Mouse (Mus musculus) macrophage (primary cell): ENCODE results near the gene Tmem127. TPM values are rescaled to one million over a fixed set of nuclear protein-coding genes. Genes with fewer than 3 reads are reported as not detected.
"Not testable (repeated sequence)": the region's sequence is repeated elsewhere in the genome, so short reads cannot be mapped to it uniquely, and the experiment has no call there.

Source experiments
- H3K27ac ChIP-seq: fragments of 350-480 bp; formaldehyde crosslinking; 2 replicates; pipeline ENCODE4 v1.9.0; 2021
- H3K36me3 ChIP-seq: fragments of 350-480 bp; formaldehyde crosslinking; 2 replicates; pipeline ENCODE4 v1.9.0; 2021; ENCODE audit errors: inconsistent target
- H3K4me3 ChIP-seq: fragments of 350-480 bp; formaldehyde crosslinking; 2 replicates; pipeline ENCODE4 v1.9.0; 2021; ENCODE audit errors: inconsistent target
- H3K79me2 ChIP-seq: fragments of 350-480 bp; formaldehyde crosslinking; 2 replicates; pipeline ENCODE4 v1.9.0; 2021; ENCODE audit errors: inconsistent target
- WGBS: methylation state at CpG from one replicate; pipeline ENCODE4 v1.1.7; 2026; ENCODE audit warnings: inconsistent platforms; ENCODE audit not compliant: missing documents; 5-methylcytosine and 5-hydroxymethylcytosine counted together
- polyA plus RNA-seq: library from polyadenylated mRNA; stranded (reverse); fragments of 250-400 nt; gene quantifications from 3 replicates; pipeline ENCODE4 v1.2.4, GENCODE M21; 2018; ENCODE audit warnings: inconsistent platforms

Gene Tmem127
- polyA plus RNA-seq, 1 experiment from 2014 or later, result 70.2 TPM

- H3K36me3 ChIP-seq, result peaks cover 9% of the 10 kb centered on the region; the same call in 1 of the 2 replicates
- WGBS, result 94% methylated on average over 3 of the region's 3 CpGs
Measured at GRCm38 (mm10) chr2:127251457-127251856, 3.7 kb downstream of the Tmem127 start.

GRCm38 (mm10) chr2:127251880-127252527 lies 4.3 kb downstream of the Tmem127 start:
- H3K27ac ChIP-seq, result no peak overlapping the region
- no peak overlapping the region for H3K4me3 ChIP-seq
- 98% methylated on average over 3 of the region's 3 CpGs for WGBS
- peaks cover 15% of the 10 kb centered on the region for H3K36me3 ChIP-seq
- H3K79me2 ChIP-seq, result peaks cover 84% of the 10 kb centered on the region

More at GRCm38 (mm10) chr2:127251457-127251856, 3.7 kb downstream of the Tmem127 start:
- Histone ChIP-seq H3K79me2 (peaks cover 90% of the 10 kb centered on the region), H3K27ac (no peak overlapping the region), H3K4me3 (no peak overlapping the region)

DNA sequence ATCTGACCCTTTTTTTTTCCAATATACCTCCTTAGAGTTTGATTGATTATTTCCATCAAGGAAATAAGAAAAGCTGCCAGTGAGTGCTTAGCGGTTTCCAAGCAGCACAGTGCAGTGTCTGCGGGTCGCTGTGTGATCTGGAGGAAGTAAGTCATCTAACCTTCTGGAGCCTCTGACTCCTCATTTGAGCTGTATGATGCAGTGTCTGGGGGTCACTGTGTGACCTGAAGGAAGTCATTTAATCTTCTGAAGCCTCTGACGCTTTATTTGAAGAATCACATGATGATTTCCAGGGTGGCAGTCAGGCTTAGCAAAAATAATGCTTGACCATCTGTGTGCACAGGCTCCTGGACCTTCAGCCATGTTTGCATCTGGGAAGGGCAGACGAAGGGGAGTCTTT lies 5.1 kb downstream of the Tmem127 start:
- Histone ChIP-seq H3K27ac (no peak overlapping the region), H3K36me3 (peaks cover 23% of the 10 kb centered on the region), H3K4me3 (no peak overlapping the region), H3K79me2 (peaks cover 80% of the 10 kb centered on the region)
- 83% methylated on average over 5 of the region's 5 CpGs for WGBS

DNA sequence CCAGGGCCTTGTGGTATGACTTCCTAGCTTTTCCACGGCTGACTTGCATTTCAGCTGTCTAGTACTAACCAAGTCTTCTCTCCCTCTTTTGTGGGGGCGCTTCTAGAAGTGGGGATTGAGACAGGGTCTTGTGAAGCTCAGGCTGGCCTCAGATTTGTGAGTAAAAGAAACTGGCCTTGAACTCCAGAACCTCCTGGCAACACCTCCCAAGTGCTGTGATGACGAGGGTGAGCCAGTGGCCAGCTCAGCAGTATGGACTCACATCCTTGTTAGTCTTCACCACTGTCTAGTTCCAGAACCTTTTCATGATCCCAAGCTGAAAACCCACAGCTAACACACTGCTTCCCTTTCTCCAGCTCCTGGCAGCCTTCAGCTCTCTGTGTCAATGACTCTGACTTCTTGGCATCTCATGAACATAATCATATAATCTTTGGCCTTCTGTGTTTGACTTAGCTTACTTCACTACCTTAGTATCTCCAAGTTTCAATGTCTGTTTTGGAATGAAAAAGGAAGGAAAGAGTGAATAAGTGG lies 7.0 kb downstream of the Tmem127 start:
- Histone ChIP-seq H3K4me3 (no peak overlapping the region), H3K36me3 (peaks cover 41% of the 10 kb centered on the region), H3K79me2 (peaks cover 61% of the 10 kb centered on the region), H3K27ac (no peak overlapping the region)
- WGBS, result 95% methylated on average over 3 of the region's 3 CpGs

- H3K36me3 ChIP-seq, result peaks cover 41% of the 10 kb centered on the region
- H3K79me2 ChIP-seq, result peaks cover 55% of the 10 kb centered on the region
- WGBS, result 84% methylated on average over 6 of the region's 6 CpGs
- no peak overlapping the region for H3K27ac ChIP-seq
- H3K4me3 ChIP-seq, result no peak overlapping the region
Measured at GRCm38 (mm10) chr2:127255294-127255693, 7.6 kb downstream of the Tmem127 start.

DNA sequence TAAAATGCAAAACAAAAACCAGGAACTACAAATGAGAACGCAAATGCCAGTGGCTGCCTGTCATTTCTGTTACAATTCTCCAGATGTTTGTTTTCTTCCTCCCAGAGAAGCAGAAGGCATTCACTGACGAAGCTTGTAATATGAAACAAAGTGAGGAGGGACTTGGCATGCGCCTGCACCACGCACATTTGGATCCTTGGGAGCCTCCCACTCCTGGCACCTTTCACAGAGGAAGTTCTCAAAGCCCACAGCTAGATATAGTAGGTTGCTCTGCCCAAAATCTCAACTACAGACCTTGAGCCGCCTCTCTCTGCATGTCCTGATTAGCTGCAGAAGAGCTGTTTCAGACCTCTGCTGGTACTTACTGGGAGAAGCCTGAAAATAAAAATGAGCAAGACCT lies 11.6 kb downstream of the Tmem127 start:
- H3K4me3 ChIP-seq, result no peak overlapping the region
- WGBS, result 88% methylated on average over 5 of the region's 5 CpGs
- peaks cover 41% of the 10 kb centered on the region for H3K36me3 ChIP-seq
- peaks cover 14% of the 10 kb centered on the region for H3K79me2 ChIP-seq
- no peak overlapping the region for H3K27ac ChIP-seq

DNA sequence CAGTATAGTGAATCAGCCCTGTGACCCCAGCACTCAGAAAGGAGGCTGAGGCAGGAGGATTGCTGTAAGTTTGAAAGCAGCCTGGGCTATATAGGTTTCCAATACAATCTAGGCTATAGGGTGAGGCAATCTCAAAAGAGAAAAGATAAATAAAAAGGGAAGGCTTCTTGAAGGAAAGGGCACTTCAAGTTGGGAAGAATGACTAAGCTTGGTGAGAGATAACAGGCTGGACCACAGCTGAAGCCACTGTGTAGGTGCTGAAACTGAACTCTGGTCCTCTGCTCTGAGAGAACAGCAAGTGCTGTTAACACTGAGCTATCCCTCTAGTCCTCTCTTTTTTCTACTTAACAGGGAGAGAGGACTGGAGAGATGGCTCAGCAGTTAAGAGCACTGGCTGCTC lies 14.8 kb downstream of the Tmem127 start:
- no peaks in the 10 kb centered on the region for H3K79me2 ChIP-seq
- H3K36me3 ChIP-seq, result peaks cover 22% of the 10 kb centered on the region

GRCm38 (mm10) chr2:127267854-127268253 lies 20.1 kb downstream of the Tmem127 start:
- Histone ChIP-seq H3K4me3 (no peak overlapping the region), H3K27ac (no peak overlapping the region), H3K79me2 (peaks cover 20% of the 10 kb centered on the region), H3K36me3 (no peaks in the 10 kb centered on the region)
- WGBS, result 90% methylated on average over 4 of the region's 4 CpGs

More for the DNA sequence above, 14.8 kb downstream of the Tmem127 start:
- H3K4me3 ChIP-seq, result no peak overlapping the region
- H3K27ac ChIP-seq, result no peak overlapping the region

DNA sequence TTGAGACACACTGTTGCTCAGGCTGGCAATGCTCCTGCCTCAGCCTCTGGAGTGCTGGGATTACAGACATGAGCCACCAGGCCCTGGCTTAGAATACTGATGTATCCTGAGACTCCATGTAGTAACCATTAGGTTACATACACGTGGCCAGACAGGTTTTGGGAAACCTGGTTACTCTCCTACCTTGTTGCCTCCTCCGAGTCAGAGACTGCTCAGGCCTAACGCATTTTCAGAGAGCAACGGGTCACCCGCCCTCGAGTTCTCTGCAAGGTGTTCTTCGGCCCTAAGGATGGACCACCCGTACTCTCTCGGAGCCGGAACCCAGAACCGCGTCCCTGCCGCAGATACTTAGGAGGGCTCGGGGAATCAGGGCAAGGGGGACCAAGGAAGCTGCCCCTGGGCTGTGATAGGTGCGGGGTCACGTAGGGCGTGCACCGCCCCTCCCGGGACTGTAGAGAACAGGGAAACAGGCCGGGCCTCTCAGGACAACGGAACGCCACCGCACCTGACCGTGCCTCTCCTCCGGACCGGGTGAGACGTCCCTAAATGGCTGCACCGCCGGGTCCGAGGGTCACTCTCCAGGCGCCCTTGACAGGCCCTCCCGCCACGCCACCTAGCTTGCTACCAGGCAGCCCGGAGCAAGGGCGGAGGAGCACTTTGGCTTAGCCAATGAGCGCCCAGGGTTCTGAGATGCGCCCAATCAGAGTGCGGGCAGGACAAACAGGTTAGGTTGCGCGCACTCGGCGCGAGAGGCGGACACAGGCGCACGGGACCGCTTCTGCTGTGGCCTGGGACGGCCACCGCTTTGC lies 22.0 kb downstream of the Tmem127 start, which contains the start of gene Stard7:
Gene Stard7 (plus strand): TSS at position 728 of the 809 bp plus-strand sequence.
- H3K4me3 ChIP-seq, result peak within 1 kb of the TSS; percentile 94
- WGBS, result under 1% methylated on average over 45 of the region's 49 CpGs
- peak within 1 kb of the TSS; percentile 51 for H3K27ac ChIP-seq
- H3K36me3 ChIP-seq, result no peaks in the 10 kb centered on the region
- H3K79me2 ChIP-seq, result peaks cover 39% of the 10 kb centered on the region

DNA sequence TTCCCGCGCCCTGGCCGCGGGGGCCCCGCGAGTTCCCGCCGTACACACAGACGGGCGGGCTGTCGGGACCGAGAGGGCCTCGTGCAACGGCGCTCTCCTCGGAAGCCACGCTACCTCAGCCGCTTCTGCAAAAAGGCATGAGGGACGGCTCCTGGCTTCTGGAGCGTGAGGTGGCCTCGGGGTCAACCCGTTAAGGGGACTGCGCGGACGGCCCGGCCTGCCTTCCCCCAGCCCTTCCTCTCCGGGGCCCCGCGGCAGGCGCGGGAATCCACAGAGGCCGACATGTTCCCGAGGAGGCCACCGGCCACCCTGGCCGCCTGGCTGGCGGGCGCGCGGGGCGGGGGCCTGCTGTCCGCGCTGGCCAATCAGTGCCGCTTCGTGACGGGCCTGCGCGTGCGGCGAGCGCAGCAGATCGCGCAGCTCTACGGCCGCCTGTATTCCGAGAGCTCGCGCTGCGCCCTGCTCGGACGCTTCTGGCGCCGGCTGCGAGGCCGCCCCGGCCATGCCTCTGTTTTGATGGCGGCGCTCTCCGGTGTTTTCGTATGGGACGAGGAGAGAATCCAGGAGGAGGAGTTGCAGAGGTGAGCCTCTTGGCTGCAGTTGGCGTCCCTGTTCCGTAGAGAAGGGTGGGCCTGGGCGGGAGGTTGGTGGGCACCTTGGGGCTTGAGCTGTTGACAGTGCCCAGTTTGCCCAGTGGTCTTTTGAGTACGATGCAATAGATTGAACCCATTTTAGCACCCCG lies 22.8 kb downstream of the Tmem127 start:
- Histone ChIP-seq H3K27ac (0 out of 2 replicates have a peak overlapping the region, but pooled peaks have one; percentile 10), H3K36me3 (no peaks in the 10 kb centered on the region), H3K79me2 (peaks cover 47% of the 10 kb centered on the region), H3K4me3 (peak overlapping the region; percentile 94)
- WGBS, result under 1% methylated on average over 74 of the region's 75 CpGs

GRCm38 (mm10) chr2:127271042-127271515 lies 23.4 kb downstream of the Tmem127 start:
- H3K27ac ChIP-seq, result 0 out of 2 replicates have a peak overlapping the region, but pooled peaks have one; percentile 10
- H3K4me3 ChIP-seq, result peak overlapping the region; percentile 63
- H3K79me2 ChIP-seq, result peaks cover 53% of the 10 kb centered on the region
- 5% methylated on average over 8 of the region's 8 CpGs for WGBS
- H3K36me3 ChIP-seq, result no peaks in the 10 kb centered on the region

- not testable (repeated sequence) for H3K27ac ChIP-seq, H3K36me3 ChIP-seq, H3K4me3 ChIP-seq
- H3K79me2 ChIP-seq, result peaks cover 62% of the 10 kb centered on the region
- 89% methylated on average over 3 of the region's 4 CpGs for WGBS
Measured at GRCm38 (mm10) chr2:127272049-127272448, 24.3 kb downstream of the Tmem127 start.

GRCm38 (mm10) chr2:127272806-127273205 lies 25.1 kb downstream of the Tmem127 start:
- Histone ChIP-seq H3K36me3 (no peaks in the 10 kb centered on the region), H3K4me3 (no peak overlapping the region), H3K27ac (no peak overlapping the region), H3K79me2 (peaks cover 70% of the 10 kb centered on the region)
- WGBS, result 94% methylated on average over 3 of the region's 3 CpGs

DNA sequence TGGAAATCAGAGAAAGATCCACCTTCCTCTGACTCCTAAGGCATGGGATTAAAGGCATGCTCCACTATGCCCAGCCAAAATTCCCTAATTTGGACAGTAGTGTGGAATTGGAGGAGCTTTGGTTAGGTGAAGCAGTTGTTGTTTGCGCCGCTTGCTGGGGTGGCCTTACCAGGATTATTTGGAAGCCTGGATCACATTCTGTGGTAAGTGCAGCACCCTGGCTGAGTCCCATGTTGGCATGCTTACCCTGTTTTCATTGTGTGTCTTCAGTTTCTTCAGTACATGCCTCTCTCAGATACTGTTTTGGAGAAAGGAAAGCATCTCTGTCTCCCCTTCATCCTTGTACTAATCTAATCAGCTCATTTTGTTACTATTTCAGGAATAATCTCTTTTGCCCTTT lies 26.9 kb downstream of the Tmem127 start:
- Histone ChIP-seq H3K79me2 (peaks cover 88% of the 10 kb centered on the region), H3K27ac (no peak overlapping the region), H3K36me3 (no peaks in the 10 kb centered on the region), H3K4me3 (no peak overlapping the region)
- WGBS, result 100% methylated on average over 2 of the region's 2 CpGs
